Mouse (Mus musculus) ES-Bruce4 (cell line): ENCODE measurements around the gene Gatad2b. TPM values are rescaled to one million over a fixed set of nuclear protein-coding genes. Genes with fewer than 3 reads are reported as not detected.
"Not testable (repeated sequence)": the region's sequence is repeated elsewhere in the genome, so short reads cannot be mapped to it uniquely, and the experiment has no call there.

Source experiments
- H3K27ac ChIP-seq: 2 replicates; pipeline ENCODE4 v1.5.1; 2012; ENCODE audit warnings: low read length, inconsistent platforms; ENCODE audit not compliant: insufficient read depth
- H3K27me3 ChIP-seq: 2 replicates; pipeline ENCODE4 v1.6.1; 2012; ENCODE audit warnings: mild to moderate bottlenecking, low read length, inconsistent platforms; ENCODE audit not compliant: control insufficient read depth, poor library complexity, insufficient read depth, severe bottlenecking
- H3K36me3 ChIP-seq: 2 replicates; pipeline ENCODE4 v1.6.1; 2012; ENCODE audit warnings: inconsistent platforms, mild to moderate bottlenecking, low read length, moderate library complexity; ENCODE audit not compliant: control insufficient read depth, poor library complexity, insufficient read depth, severe bottlenecking
- H3K4me1 ChIP-seq: one replicate; pipeline ENCODE4 v1.8.1; 2011; ENCODE audit warnings: low read length; ENCODE audit not compliant: control insufficient read depth, insufficient read depth
- H3K4me3 ChIP-seq: 2 replicates; pipeline ENCODE4 v1.5.1; 2011; ENCODE audit warnings: low read depth, mild to moderate bottlenecking, low read length
- H3K9ac ChIP-seq: 2 replicates; pipeline ENCODE4 v1.6.1; 2012; ENCODE audit warnings: low read depth, mild to moderate bottlenecking, inconsistent platforms; ENCODE audit not compliant: poor library complexity, severe bottlenecking
- H3K9me3 ChIP-seq: replicated peaks from 2 replicates; pipeline ENCODE4 v1.6.1; 2012; ENCODE audit warnings: mild to moderate bottlenecking, low read length, inconsistent platforms; ENCODE audit not compliant: control insufficient read depth, poor library complexity, insufficient read depth, severe bottlenecking
- CTCF ChIP-seq: IDR thresholded peaks from one replicate; pipeline ENCODE4 v1.8.1; 2011; ENCODE audit warnings: low read depth, low read length
- EP300 ChIP-seq: IDR thresholded peaks from 2 replicates; pipeline ENCODE4 v1.6.1; 2011; ENCODE audit warnings: low read depth, low read length; ENCODE audit not compliant: insufficient read depth
- POLR2A ChIP-seq: IDR thresholded peaks from one replicate; pipeline ENCODE4 v1.8.1; 2011; ENCODE audit warnings: low read length; ENCODE audit not compliant: insufficient read depth
- polyA plus RNA-seq: library from polyadenylated mRNA; stranded (reverse); fragments of >200 nt; gene quantifications from 2 replicates; pipeline ENCODE4 v1.2.4, GENCODE M21; 2011; ENCODE audit warnings: low read depth; ENCODE audit not compliant: missing spikeins, insufficient read depth, insufficient read length

The Gatad2b gene
- polyA plus RNA-seq, 1 experiment: 66.1 TPM

- Histone ChIP-seq H3K27ac (no peak overlapping the region), H3K9me3 (no peaks in the 10 kb centered on the region), H3K27me3 (no peaks in the 10 kb centered on the region), H3K9ac (no peak overlapping the region), H3K36me3 (peaks cover 4% of the 10 kb centered on the region; the same call in 1 of the 2 replicates), H3K4me3 (no peak overlapping the region), H3K4me1 (no peaks in the 10 kb centered on the region)
- TF ChIP-seq EP300: no peak
- no peak for TF ChIP-seq CTCF
- TF ChIP-seq POLR2A: no peak
Measured at GRCm38 (mm10) chr3:90279216-90279615, 13.8 kb upstream of the Gatad2b start.

GRCm38 (mm10) chr3:90279743-90280142 lies 13.2 kb upstream of the Gatad2b start:
- no peak overlapping the region for H3K27ac ChIP-seq
- H3K4me1 ChIP-seq: no peaks in the 10 kb centered on the region

GRCm38 (mm10) chr3:90280708-90281107 lies 12.3 kb upstream of the Gatad2b start:
- no peak overlapping the region for H3K27ac ChIP-seq
- no peak overlapping the region for H3K4me3 ChIP-seq
- no peak for TF ChIP-seq POLR2A
- TF ChIP-seq EP300: no peak
- TF ChIP-seq CTCF: no peak
- H3K27me3 ChIP-seq: no peaks in the 10 kb centered on the region
- H3K36me3 ChIP-seq: peaks cover 4% of the 10 kb centered on the region; the same call in 1 of the 2 replicates
- H3K4me1 ChIP-seq: no peaks in the 10 kb centered on the region
- H3K9me3 ChIP-seq: no peaks in the 10 kb centered on the region
- no peak overlapping the region for H3K9ac ChIP-seq

More at GRCm38 (mm10) chr3:90279743-90280142, 13.2 kb upstream of the Gatad2b start:
- no peak overlapping the region for H3K4me3 ChIP-seq
- no peaks in the 10 kb centered on the region for H3K27me3 ChIP-seq
- no peak for TF ChIP-seq POLR2A
- no peak for TF ChIP-seq CTCF
- TF ChIP-seq EP300: no peak
- H3K36me3 ChIP-seq: peaks cover 4% of the 10 kb centered on the region; the same call in 1 of the 2 replicates
- no peak overlapping the region for H3K9ac ChIP-seq
- H3K9me3 ChIP-seq: no peaks in the 10 kb centered on the region

GRCm38 (mm10) chr3:90284150-90284549 lies 8.8 kb upstream of the Gatad2b start:
- H3K4me1 ChIP-seq: no peaks in the 10 kb centered on the region
- no peaks in the 10 kb centered on the region for H3K27me3 ChIP-seq
- no peak overlapping the region for H3K4me3 ChIP-seq
- no peaks in the 10 kb centered on the region for H3K9me3 ChIP-seq
- H3K9ac ChIP-seq: no peak overlapping the region
- TF ChIP-seq POLR2A: no peak
- TF ChIP-seq CTCF: no peak
- no peak for TF ChIP-seq EP300
- H3K27ac ChIP-seq: no peak overlapping the region
- peaks cover 4% of the 10 kb centered on the region; the same call in 1 of the 2 replicates for H3K36me3 ChIP-seq

GRCm38 (mm10) chr3:90289403-90289802 lies 3.6 kb upstream of the Gatad2b start:
- not testable (repeated sequence) for H3K4me1 ChIP-seq, H3K4me3 ChIP-seq, H3K27me3 ChIP-seq, H3K9me3 ChIP-seq, H3K27ac ChIP-seq, H3K9ac ChIP-seq, H3K36me3 ChIP-seq

- H3K27ac ChIP-seq: no peak overlapping the region
- no peak for TF ChIP-seq EP300
- TF ChIP-seq CTCF: no peak
- TF ChIP-seq POLR2A: no peak
- H3K27me3 ChIP-seq: no peaks in the 10 kb centered on the region
- H3K9ac ChIP-seq: no peak overlapping the region
- H3K4me1 ChIP-seq: no peaks in the 10 kb centered on the region
- no peaks in the 10 kb centered on the region for H3K36me3 ChIP-seq
- H3K4me3 ChIP-seq: no peak overlapping the region
- no peaks in the 10 kb centered on the region for H3K9me3 ChIP-seq
Measured at GRCm38 (mm10) chr3:90290602-90291001, 2.4 kb upstream of the Gatad2b start.
